Mouse (Mus musculus) cerebellum, adult 2 months (tissue): ENCODE measurements around the gene Arhgap17. TPM values are rescaled to one million over a fixed set of nuclear protein-coding genes. Genes with fewer than 3 reads are reported as not detected.

Experiments
- DNase-seq, 2 experiments: peaks; one replicate each; pipeline ENCODE4 v3.0.0; 2021
- H3K27ac ChIP-seq: fragments of 200-500 bp; 2 replicates; pipeline ENCODE4 v1.5.1; 2012; ENCODE audit warnings: low read length, control low read depth, inconsistent platforms; ENCODE audit not compliant: insufficient read depth
- H3K27me3 ChIP-seq: fragments of 200-500 bp; 2 replicates; pipeline ENCODE4 v1.6.1; 2012; ENCODE audit warnings: inconsistent platforms, mild to moderate bottlenecking, low read length, moderate library complexity; ENCODE audit not compliant: control insufficient read depth, insufficient read depth
- H3K4me1 ChIP-seq: fragments of 200-500 bp; 2 replicates; pipeline ENCODE4 v1.6.1; 2011; ENCODE audit warnings: low read length; ENCODE audit not compliant: control insufficient read depth, insufficient read depth
- H3K4me3 ChIP-seq: fragments of 200-500 bp; replicated peaks from 2 replicates; pipeline ENCODE3; 2011; ENCODE audit warnings: mild to moderate bottlenecking, low read depth, low read length, control low read depth; ENCODE audit not compliant: insufficient read depth
- CTCF ChIP-seq: fragments of 200-500 bp; IDR thresholded peaks from 2 replicates; pipeline ENCODE4 v1.5.1; 2011; ENCODE audit warnings: low read depth, mild to moderate bottlenecking, control low read depth, low read length, moderate library complexity, borderline replicate concordance; ENCODE audit not compliant: insufficient read depth
- POLR2A ChIP-seq: fragments of 200-500 bp; IDR thresholded peaks from 2 replicates; pipeline ENCODE4 v1.6.1; 2011; ENCODE audit warnings: low read length, control low read depth, borderline replicate concordance; ENCODE audit not compliant: insufficient read depth
- WGBS: fragments of 180-500 bp; shearing (Covaris S2); methylation state at CpG from one replicate; pipeline ENCODE4 v1.1.7; 2018; 5-methylcytosine and 5-hydroxymethylcytosine counted together
- polyA plus RNA-seq: library from polyadenylated mRNA; depleted of rRNA; stranded (reverse); fragments of >200 nt; gene quantifications from 2 replicates; pipeline ENCODE4 v1.2.3, GENCODE M21; 2012

Arhgap17 gene
- polyA plus RNA-seq, 1 experiment, result 21.2 TPM

- Histone ChIP-seq H3K27ac (no peak overlapping the region), H3K4me1 (peaks cover 14% of the 10 kb centered on the region), H3K27me3 (no peaks in the 10 kb centered on the region), H3K4me3 (no peak overlapping the region)
- no peak for TF ChIP-seq POLR2A
- TF ChIP-seq CTCF, result no peak
- no peak for DNase-seq
- 85% methylated on average over 7 of the region's 7 CpGs for WGBS
These were observed 23.0 kb downstream of the Arhgap17 start for GRCm38 (mm10) chr7:123346631-123347290.

DNA sequence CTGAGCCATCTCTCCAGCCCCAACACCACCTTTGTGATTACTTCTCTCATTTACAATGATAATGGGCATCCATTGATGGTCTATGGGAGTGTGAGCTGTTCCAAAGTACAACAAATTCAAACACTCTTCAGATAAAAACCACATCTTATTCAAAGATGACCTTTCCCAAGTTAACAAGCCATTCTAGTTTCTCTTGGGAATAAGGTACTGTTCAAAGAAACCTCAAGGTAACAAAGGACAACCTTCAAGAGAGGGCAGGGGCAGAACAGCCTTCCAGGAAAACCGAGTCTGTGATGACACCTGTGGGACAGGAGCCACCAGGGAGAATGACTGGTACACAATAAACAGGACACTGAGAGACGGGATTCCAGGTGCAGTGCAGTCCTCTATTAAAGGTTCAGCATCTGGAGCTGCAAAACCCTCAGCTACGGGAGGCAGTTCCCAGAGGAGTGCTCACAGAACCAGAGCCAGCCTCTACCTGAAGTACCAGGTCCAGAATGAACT is 24.6 kb downstream of the Arhgap17 start:
- 85% methylated on average over 3 of the region's 3 CpGs for WGBS
- Histone ChIP-seq H3K27ac (no peak overlapping the region), H3K27me3 (no peaks in the 10 kb centered on the region), H3K4me1 (peaks cover 14% of the 10 kb centered on the region), H3K4me3 (no peak overlapping the region)
- TF ChIP-seq CTCF, result no peak
- no peak for TF ChIP-seq POLR2A
- DNase-seq, result no peak

GRCm38 (mm10) chr7:123344079-123344780 is 25.5 kb downstream of the Arhgap17 start:
- no peak overlapping the region for H3K4me3 ChIP-seq
- no peak for DNase-seq
- no peaks in the 10 kb centered on the region for H3K27me3 ChIP-seq
- peaks cover 14% of the 10 kb centered on the region for H3K4me1 ChIP-seq
- TF ChIP-seq POLR2A, result no peak
- no peak for TF ChIP-seq CTCF
- H3K27ac ChIP-seq, result no peak overlapping the region
- 92% methylated on average over 5 of the region's 5 CpGs for WGBS

GRCm38 (mm10) chr7:123341896-123342295 is 27.8 kb downstream of the Arhgap17 start:
- TF ChIP-seq CTCF, result no peak
- TF ChIP-seq POLR2A, result no peak
- no peak overlapping the region for H3K4me3 ChIP-seq
- H3K4me1 ChIP-seq, result peaks cover 15% of the 10 kb centered on the region
- no peak overlapping the region for H3K27ac ChIP-seq
- no peak for DNase-seq
- no peaks in the 10 kb centered on the region for H3K27me3 ChIP-seq
- WGBS, result 44% methylated on average over 5 of the region's 5 CpGs

DNA sequence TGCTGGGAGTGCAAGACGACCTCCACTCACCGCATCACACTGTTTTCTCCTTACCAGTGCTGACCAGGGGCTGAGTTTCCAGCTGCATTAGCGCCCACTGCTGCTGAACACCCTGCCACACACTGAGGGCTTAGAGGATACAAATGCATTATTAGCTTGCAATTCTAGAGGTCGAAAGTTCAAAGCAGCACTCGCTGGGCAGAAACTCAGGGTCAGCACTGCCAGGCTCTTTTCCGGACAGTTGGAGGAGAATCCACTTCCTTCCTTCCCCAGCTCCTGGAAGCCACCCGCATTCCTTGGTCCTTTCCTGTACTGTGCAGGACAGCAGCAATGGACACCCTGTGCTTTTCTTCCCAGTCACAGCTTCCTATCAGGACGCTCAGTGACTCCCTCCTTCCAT is 31.4 kb downstream of the Arhgap17 start:
- TF ChIP-seq POLR2A (no peak), CTCF (no peak)
- Histone ChIP-seq H3K27ac (no peak overlapping the region), H3K27me3 (no peaks in the 10 kb centered on the region), H3K4me3 (no peak overlapping the region), H3K4me1 (peaks cover 15% of the 10 kb centered on the region)
- 73% methylated on average over 8 of the region's 8 CpGs for WGBS
- DNase-seq, result no peak

DNA sequence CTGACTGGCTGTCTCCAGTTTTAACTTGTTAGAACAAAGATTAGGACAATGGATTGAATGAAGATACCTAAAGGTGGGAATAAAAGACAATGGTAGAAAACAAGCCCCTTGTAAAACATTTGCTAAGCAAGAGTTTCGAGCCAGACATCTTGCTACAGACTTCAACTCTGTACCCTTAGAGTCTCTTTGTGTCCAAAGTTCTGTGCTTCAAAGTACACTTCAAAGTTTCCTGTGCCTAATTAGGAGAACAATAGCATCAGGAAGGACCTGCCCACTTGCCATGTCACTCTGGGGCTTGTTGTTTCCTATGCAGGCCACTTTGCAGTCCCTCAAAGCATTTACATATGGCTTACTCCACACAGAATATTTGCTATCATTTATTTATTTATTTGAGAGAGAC is 33.4 kb downstream of the Arhgap17 start:
- 90% methylated on average over 1 of the region's 1 CpGs for WGBS
- no peak for TF ChIP-seq CTCF
- no peak for TF ChIP-seq POLR2A
- Histone ChIP-seq H3K27me3 (no peaks in the 10 kb centered on the region), H3K27ac (no peak overlapping the region), H3K4me3 (no peak overlapping the region), H3K4me1 (peaks cover 13% of the 10 kb centered on the region)
- DNase-seq, result no peak

- Histone ChIP-seq H3K27me3 (no peaks in the 10 kb centered on the region), H3K27ac (no peak overlapping the region)
- TF ChIP-seq POLR2A, result no peak
- no peak for TF ChIP-seq CTCF
These were observed 39.2 kb downstream of the Arhgap17 start for GRCm38 (mm10) chr7:123330506-123330905.

DNA sequence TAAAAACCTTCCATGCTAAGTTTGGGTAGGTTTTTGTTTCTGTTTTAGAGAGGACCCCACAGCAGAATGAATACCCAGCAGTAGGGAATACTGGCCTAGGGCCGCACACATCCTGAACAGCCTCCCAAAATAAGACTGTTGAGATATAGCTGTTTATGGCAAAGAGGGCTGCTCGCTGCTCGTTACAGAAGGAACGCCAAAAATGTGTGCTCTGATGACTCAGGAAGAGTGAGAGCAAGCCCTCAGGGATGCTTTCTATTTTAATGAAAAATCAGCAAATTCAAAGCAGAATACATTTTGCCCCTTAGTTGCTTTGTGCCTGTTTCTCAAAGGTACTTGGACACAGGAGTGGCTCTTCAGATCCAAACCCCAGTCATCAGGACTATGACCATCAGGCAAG is 41.8 kb downstream of the Arhgap17 start:
- Histone ChIP-seq H3K4me3 (no peak overlapping the region), H3K27me3 (no peaks in the 10 kb centered on the region), H3K27ac (no peak overlapping the region), H3K4me1 (peaks cover 24% of the 10 kb centered on the region)
- WGBS, result 73% methylated on average over 4 of the region's 4 CpGs
- no peak for DNase-seq
- TF ChIP-seq POLR2A (no peak), CTCF (no peak)

More at GRCm38 (mm10) chr7:123330506-123330905, 39.2 kb downstream of the Arhgap17 start:
- no peak overlapping the region for H3K4me3 ChIP-seq
- WGBS, result 66% methylated on average over 9 of the region's 9 CpGs
- peaks cover 24% of the 10 kb centered on the region for H3K4me1 ChIP-seq
- no peak for DNase-seq
